Mouse (Mus musculus) liver, embryonic 14.5 days (tissue): Measurements from ENCODE around the gene Dbf4.

ENCODE experiments used
- CTCF ChIP-seq: IDR thresholded peaks from 2 replicates; pipeline ENCODE4 v1.5.1; 2016; ENCODE audit warnings: antibody characterized with exemption, low read depth, control low read depth
- EP300 ChIP-seq: IDR thresholded peaks from 2 replicates; pipeline ENCODE4 v1.6.1; 2016; ENCODE audit warnings: antibody characterized with exemption, low read depth

DNA sequence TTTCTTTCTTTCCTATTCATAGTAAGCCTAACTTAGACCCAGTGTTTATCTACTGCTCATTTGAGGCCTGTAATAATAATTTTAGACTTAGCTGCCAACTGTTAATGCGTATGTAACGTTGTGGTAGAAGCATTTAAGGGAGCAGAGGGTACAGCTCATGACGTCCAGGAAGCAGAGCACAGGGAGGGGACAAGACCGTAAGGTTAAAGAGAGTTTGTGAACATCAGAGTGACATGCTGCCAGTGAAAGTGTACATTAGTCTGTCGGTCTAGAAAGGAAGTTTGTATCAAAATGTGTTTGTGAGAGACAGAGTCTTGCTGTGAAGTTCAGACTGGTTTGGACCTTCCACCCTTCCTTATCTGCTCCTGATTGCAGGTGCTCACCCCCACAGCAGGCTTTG is 3.4 kb upstream of the Dbf4 start:
- TF ChIP-seq CTCF = no peak
- TF ChIP-seq EP300 = no peak
